Mouse (Mus musculus) CH12.LX (cell line): Measurements from ENCODE around the gene Smad1. TPM values are rescaled to one million over a fixed set of nuclear protein-coding genes. Genes with fewer than 3 reads are reported as not detected.

Source experiments
- DNase-seq: peaks from one replicate; pipeline ENCODE4 v3.0.0-alpha.2; 2013; ENCODE audit errors: extremely low read depth
- H3K27ac ChIP-seq: 2 replicates; pipeline ENCODE4 v1.5.1; 2012; ENCODE audit warnings: low read depth, mild to moderate bottlenecking, control low read depth, moderate library complexity; ENCODE audit not compliant: insufficient read depth
- H3K27me3 ChIP-seq: replicated peaks from 2 replicates; pipeline ENCODE3; 2012; ENCODE audit warnings: inconsistent platforms
- H3K36me3 ChIP-seq, 2 experiments: replicated peaks in 1 of 2; 2 replicates each; pipeline versions ENCODE3 to v1.6.1; 2012; ENCODE audit warnings: inconsistent platforms in 1 of 2, low read length in 1 of 2, mild to moderate bottlenecking in 1 of 2, mixed read lengths in 1 of 2, moderate library complexity in 1 of 2; ENCODE audit not compliant: control insufficient read depth in 1 of 2, insufficient read depth in 1 of 2
- H3K4me1 ChIP-seq, 2 experiments: 2 replicates each; pipeline ENCODE4 v1.6.1; 2012; ENCODE audit warnings: inconsistent platforms in 1 of 2, moderate library complexity in 1 of 2; ENCODE audit not compliant: insufficient read depth in 2 of 2, control insufficient read depth in 1 of 2
- H3K4me2 ChIP-seq: 2 replicates; pipeline ENCODE4 v1.6.1; 2012; ENCODE audit warnings: low read depth, mild to moderate bottlenecking, control low read depth; ENCODE audit not compliant: poor library complexity, insufficient read depth, severe bottlenecking
- H3K4me3 ChIP-seq, 3 experiments: fragments of 150-350 bp in 1 of 3; sonication (generic) in 1 of 3; replicated peaks in 1 of 3; 2 replicates each; pipeline versions ENCODE3 to v1.5.1; 2011 to 2012; ENCODE audit warnings: low read depth in 2 of 3, low read length in 2 of 3, mild to moderate bottlenecking in 2 of 3, moderate library complexity in 2 of 3, control low read depth in 1 of 3, improper control_type of control experiment in 1 of 3, inconsistent platforms in 1 of 3, mixed read lengths in 1 of 3; ENCODE audit not compliant: poor library complexity in 1 of 3
- H3K79me2 ChIP-seq: replicated peaks from 2 replicates; pipeline ENCODE4 v1.6.1; 2012; ENCODE audit warnings: mild to moderate bottlenecking, moderate library complexity; ENCODE audit not compliant: control insufficient read depth, poor library complexity, insufficient read depth, severe bottlenecking; ENCODE audit errors: extremely low read depth
- H3K9ac ChIP-seq: 2 replicates; pipeline ENCODE4 v1.6.1; 2012; ENCODE audit warnings: low read depth, mild to moderate bottlenecking, control low read depth, moderate library complexity; ENCODE audit not compliant: insufficient read depth
- H3K9me3 ChIP-seq: replicated peaks from 2 replicates; pipeline ENCODE3; 2012; ENCODE audit warnings: low read length, inconsistent platforms, mixed read lengths
- CHD2 ChIP-seq: IDR thresholded peaks from 2 replicates; pipeline ENCODE4 v1.6.1; 2011; ENCODE audit warnings: low read length, improper control_type of control experiment
- CTCF ChIP-seq, 2 experiments: IDR thresholded peaks in 1 of 2; conservative IDR thresholded peaks in 1 of 2; 2 replicates each; pipeline ENCODE4 v1.5.1; 2011 to 2012; ENCODE audit warnings: low read depth in 2 of 2, low read length in 2 of 2, improper control_type of control experiment in 1 of 2, inconsistent platforms in 1 of 2, mild to moderate bottlenecking in 1 of 2, moderate library complexity in 1 of 2
- EP300 ChIP-seq: IDR thresholded peaks from 2 replicates; pipeline ENCODE4 v1.6.1; 2011; ENCODE audit warnings: low read length, improper control_type of control experiment
- ETS1 ChIP-seq: conservative IDR thresholded peaks from 2 replicates; pipeline ENCODE4 v1.6.1; 2012; ENCODE audit warnings: low read depth, mild to moderate bottlenecking, inconsistent platforms, low read length, improper control_type of control experiment, moderate library complexity
- HCFC1 ChIP-seq: IDR thresholded peaks from 2 replicates; pipeline ENCODE4 v1.6.1; 2012; ENCODE audit warnings: low read depth, mild to moderate bottlenecking, inconsistent platforms, low read length, improper control_type of control experiment
- KAT2A ChIP-seq: IDR thresholded peaks from 2 replicates; pipeline ENCODE4 v1.6.1; 2012; ENCODE audit warnings: low read length, improper control_type of control experiment, inconsistent platforms; ENCODE audit not compliant: insufficient replicate concordance
- MAX ChIP-seq: IDR thresholded peaks from 2 replicates; pipeline ENCODE4 v1.6.1; 2011; ENCODE audit warnings: low read length, improper control_type of control experiment
- MEF2A ChIP-seq: IDR thresholded peaks from 2 replicates; pipeline ENCODE4 v1.6.1; 2014; ENCODE audit warnings: low read depth, mild to moderate bottlenecking, inconsistent platforms, low read length, improper control_type of control experiment, borderline replicate concordance
- NRF1 ChIP-seq: IDR thresholded peaks from 2 replicates; pipeline ENCODE4 v1.6.1; 2014; ENCODE audit warnings: low read depth, mild to moderate bottlenecking, inconsistent platforms, low read length, improper control_type of control experiment, moderate library complexity
- PAX5 ChIP-seq: IDR thresholded peaks from 2 replicates; pipeline ENCODE4 v1.6.1; 2012; ENCODE audit warnings: low read length, inconsistent platforms, mixed read lengths
- POLR2A ChIP-seq: IDR thresholded peaks from 2 replicates; pipeline ENCODE4 v1.6.1; 2011; ENCODE audit warnings: low read depth, mild to moderate bottlenecking, improper control_type of control experiment, low read length
- RCOR1 ChIP-seq: conservative IDR thresholded peaks from 2 replicates; pipeline ENCODE4 v1.6.1; 2012; ENCODE audit warnings: low read depth, mild to moderate bottlenecking, inconsistent platforms, low read length, improper control_type of control experiment
- ZC3H11A ChIP-seq: IDR thresholded peaks from 2 replicates; pipeline ENCODE4 v1.6.1; 2012; ENCODE audit warnings: low read depth, mild to moderate bottlenecking, inconsistent platforms, low read length, improper control_type of control experiment
- ZMIZ1 ChIP-seq: IDR thresholded peaks from 2 replicates; pipeline ENCODE4 v1.6.1; 2012; ENCODE audit warnings: low read depth, mild to moderate bottlenecking, inconsistent platforms, low read length, improper control_type of control experiment
- dilution Hi-C: fragments of 300-500 bp; cut with MboI; formaldehyde crosslinking; loops from 2 replicates; pipeline ENCODE4 v1.14.3; 2020; ENCODE audit warnings: low sequenced_read_pairs; ENCODE audit not compliant: extremely low pct_unique_long_range_greater_than_20kb, extremely low pct_ligation_motif_present
- in situ Hi-C: fragments of 300-500 bp; cut with MboI; formaldehyde crosslinking; loops from 3 replicates; pipeline ENCODE4 v1.14.3; 2019; ENCODE audit warnings: low sequenced_read_pairs, low pct_ligation_motif_present, low pct_unique_long_range_greater_than_20kb, mixed read lengths
- polyA plus RNA-seq: library from polyadenylated mRNA; unstranded; fragments of >175 nt; gene quantifications from 2 replicates; pipeline ENCODE4 v1.2.1, GENCODE M21; 2012; ENCODE audit warnings: low read depth; ENCODE audit not compliant: insufficient read length
- total RNA-seq, 2 experiments: library from RNA; depleted of rRNA; stranded (reverse); fragments of 300-350 nt in 1 of 2; fragments of >200 nt in 1 of 2; gene quantifications; 2 replicates each; pipeline ENCODE4 v1.2.3; 2012 to 2014

Smad1 gene
- total and polyA plus RNA-seq, 3 experiments, result not detected

DNA sequence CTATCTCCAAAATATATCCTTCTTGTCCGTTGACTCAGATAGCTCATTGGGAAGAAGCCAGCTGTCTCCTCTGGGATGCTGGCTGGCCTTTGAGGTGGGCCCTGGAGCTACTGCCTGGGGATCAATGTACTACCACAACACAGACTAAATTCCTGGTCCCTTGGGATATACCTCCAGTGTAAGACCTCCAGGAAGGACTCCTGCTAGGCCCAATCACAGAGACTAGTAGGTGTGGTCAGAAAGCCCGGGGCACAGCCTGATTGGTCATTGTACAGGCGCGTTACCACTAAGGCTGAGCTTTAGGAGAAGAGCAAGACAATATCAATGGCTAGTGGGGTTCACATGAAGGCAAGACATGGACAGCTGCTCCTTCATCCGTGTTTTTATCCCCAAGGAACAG lies 93.4 kb downstream of the Smad1 start:
- dilution Hi-C loops, result no loop called here
- Histone ChIP-seq H3K9ac (no peak overlapping the region), H3K4me1 (no peaks in the 10 kb centered on the region), H3K9me3 (no peaks in the 10 kb centered on the region), H3K27ac (no peak overlapping the region), H3K4me3 (no peak overlapping the region), H3K36me3 (peaks cover 0 to 4% of the 10 kb centered on the region in 2 experiments), H3K27me3 (no peaks in the 10 kb centered on the region), H3K4me2 (no peak overlapping the region), H3K79me2 (no peaks in the 10 kb centered on the region)
- no peak for TF ChIP-seq MEF2A
- TF ChIP-seq HCFC1, result no peak
- TF ChIP-seq POLR2A, result no peak
- no peak for TF ChIP-seq ZC3H11A
- no peak for TF ChIP-seq EP300
- no peak for TF ChIP-seq NRF1
- TF ChIP-seq KAT2A, result no peak
- no peak for TF ChIP-seq MAX
- TF ChIP-seq CTCF (conservative IDR thresholded peaks at IDR 0.05 in 1 of 2, IDR thresholded peaks at IDR 0.05 in 1 of 2; ENCODE audit: low read depth in 2 of 2, low read length in 2 of 2), result no peak
- DNase-seq, result no peak
- in situ Hi-C loops, result loop anchor here (10.0 kb wide), 1 partner anchor 279 kb away; no protein-coding TSS in a partner anchor

GRCm38 (mm10) chr8:79301548-79301947 lies 97.8 kb downstream of the Smad1 start:
- no peaks in the 10 kb centered on the region for H3K79me2 ChIP-seq
- peaks cover 0 to 9% of the 10 kb centered on the region in 2 experiments; a peak in 2 of 4 replicates for H3K4me1 ChIP-seq
- no peak overlapping the region for H3K27ac ChIP-seq
- in situ Hi-C loops (loop anchor here (10.0 kb wide), 1 partner anchor 283 kb away; no protein-coding TSS in a partner anchor), dilution Hi-C loops (no loop called here)
- H3K4me3 ChIP-seq, result no peak overlapping the region
- TF ChIP-seq CHD2, result no peak
- no peak for TF ChIP-seq PAX5
- no peak for TF ChIP-seq ZMIZ1
- no peak for TF ChIP-seq KAT2A
- TF ChIP-seq ETS1, result no peak
- no peak overlapping the region for H3K9ac ChIP-seq
- H3K9me3 ChIP-seq, result no peaks in the 10 kb centered on the region
- no peak overlapping the region for H3K4me2 ChIP-seq
- no peaks in the 10 kb centered on the region for H3K27me3 ChIP-seq
- no peak for DNase-seq
- peaks cover 0 to 8% of the 10 kb centered on the region in 2 experiments for H3K36me3 ChIP-seq

GRCm38 (mm10) chr8:79299704-79300103 lies 99.6 kb downstream of the Smad1 start:
- DNase-seq, result no peak
- dilution Hi-C loops (no loop called here), in situ Hi-C loops (loop anchor here (10.0 kb wide), 1 partner anchor 285 kb away; no protein-coding TSS in a partner anchor)
- no peak overlapping the region for H3K4me3 ChIP-seq
- H3K27me3 ChIP-seq, result no peaks in the 10 kb centered on the region
- H3K79me2 ChIP-seq, result no peaks in the 10 kb centered on the region
- H3K9me3 ChIP-seq, result no peaks in the 10 kb centered on the region
- peaks cover 0 to 8% of the 10 kb centered on the region in 2 experiments for H3K36me3 ChIP-seq
- H3K4me2 ChIP-seq, result no peak overlapping the region
- TF ChIP-seq CTCF (conservative IDR thresholded peaks at IDR 0.05 in 1 of 2, IDR thresholded peaks at IDR 0.05 in 1 of 2; ENCODE audit: low read depth in 2 of 2, low read length in 2 of 2) (0 out of 4 replicates have a peak, but pooled peaks of 1 of the 2 experiments have one; percentile 10), RCOR1 (no peak)
- no peak overlapping the region for H3K27ac ChIP-seq
- H3K4me1 ChIP-seq, result peaks cover 0 to 16% of the 10 kb centered on the region in 2 experiments; a peak in 2 of 4 replicates
- H3K9ac ChIP-seq, result no peak overlapping the region
